Mouse (Mus musculus) thymus, adult 2 months (tissue): ENCODE results near the gene Gal3st2. TPM values are rescaled to one million over a fixed set of nuclear protein-coding genes. Genes with fewer than 3 reads are reported as not detected.
"Not testable (repeated sequence)": the region's sequence is repeated elsewhere in the genome, so short reads cannot be mapped to it uniquely, and the experiment has no call there.

Experiments used
- DNase-seq: peaks from one replicate; pipeline ENCODE4 v3.0.0; 2021
- H3K27ac ChIP-seq: fragments of 200-500 bp; 2 replicates; pipeline ENCODE4 v1.5.1; 2012; ENCODE audit warnings: low read length, control low read depth; ENCODE audit not compliant: control insufficient read depth, insufficient read depth
- H3K27me3 ChIP-seq: fragments of 200-500 bp; 2 replicates; pipeline ENCODE4 v1.6.1; 2012; ENCODE audit warnings: mild to moderate bottlenecking, low read length, moderate library complexity, mixed read lengths; ENCODE audit not compliant: control insufficient read depth, insufficient read depth
- H3K36me3 ChIP-seq: fragments of 200-500 bp; 2 replicates; pipeline ENCODE4 v1.6.1; 2012; ENCODE audit warnings: mild to moderate bottlenecking, low read length, moderate library complexity; ENCODE audit not compliant: control insufficient read depth, insufficient read depth
- H3K4me1 ChIP-seq: fragments of 200-500 bp; replicated peaks from 2 replicates; pipeline ENCODE4 v1.6.1; 2012; ENCODE audit warnings: low read length; ENCODE audit not compliant: control insufficient read depth, insufficient read depth
- H3K4me3 ChIP-seq: fragments of 200-500 bp; 2 replicates; pipeline ENCODE4 v1.5.1; 2012; ENCODE audit warnings: mild to moderate bottlenecking, low read length, control low read depth, moderate library complexity; ENCODE audit not compliant: control insufficient read depth, insufficient read depth
- CTCF ChIP-seq: fragments of 200-500 bp; IDR thresholded peaks from 2 replicates; pipeline ENCODE4 v1.5.1; 2012; ENCODE audit warnings: mild to moderate bottlenecking, control low read depth, low read length, moderate library complexity, borderline replicate concordance; ENCODE audit not compliant: control insufficient read depth, poor library complexity, insufficient read depth; ENCODE audit errors: extremely low read depth
- POLR2A ChIP-seq: fragments of 200-500 bp; IDR thresholded peaks from 2 replicates; pipeline ENCODE4 v1.6.1; 2012; ENCODE audit warnings: mild to moderate bottlenecking, low read length, control low read depth, moderate library complexity; ENCODE audit not compliant: control insufficient read depth, poor library complexity, insufficient read depth; ENCODE audit errors: extremely low read depth
- WGBS: fragments of 180-500 bp; shearing (Covaris S2); methylation state at CpG from one replicate; pipeline ENCODE4 v1.1.7; 2018; 5-methylcytosine and 5-hydroxymethylcytosine counted together
- polyA plus RNA-seq: library from polyadenylated mRNA; depleted of rRNA; stranded (reverse); fragments of >200 nt; gene quantifications from 2 replicates; pipeline ENCODE4 v1.2.3, GENCODE M21; 2012

Gal3st2 gene
- polyA plus RNA-seq, 1 experiment: 2.6 TPM

GRCm38 (mm10) chr1:93825105-93825674 is 35.9 kb upstream of the Gal3st2 start:
- TF ChIP-seq POLR2A: peak; percentile 91
- no peak for TF ChIP-seq CTCF
- no peaks in the 10 kb centered on the region for H3K36me3 ChIP-seq
- peak; percentile 92 for DNase-seq
- peaks cover 13% of the 10 kb centered on the region for H3K4me1 ChIP-seq
- H3K4me3 ChIP-seq: peak overlapping the region; percentile 66
- no peaks in the 10 kb centered on the region for H3K27me3 ChIP-seq
- WGBS: 0% methylated on average over 30 of the region's 30 CpGs
- H3K27ac ChIP-seq: peak overlapping the region; percentile 91

- peak overlapping the region; percentile 33 for H3K4me3 ChIP-seq
- peak; percentile 21 for DNase-seq
- TF ChIP-seq POLR2A (no peak), CTCF (no peak)
- H3K36me3 ChIP-seq: no peaks in the 10 kb centered on the region
- H3K4me1 ChIP-seq: peaks cover 13% of the 10 kb centered on the region
- H3K27me3 ChIP-seq: no peaks in the 10 kb centered on the region
- peak overlapping the region; percentile 91 for H3K27ac ChIP-seq
- 54% methylated on average over 27 of the region's 27 CpGs for WGBS
Observed at GRCm38 (mm10) chr1:93825771-93826539, 35.2 kb upstream of the Gal3st2 start.

GRCm38 (mm10) chr1:93826540-93826835 is 34.6 kb upstream of the Gal3st2 start:
- TF ChIP-seq POLR2A: no peak
- TF ChIP-seq CTCF: no peak
- DNase-seq: no peak
- H3K36me3 ChIP-seq: no peaks in the 10 kb centered on the region
- 96% methylated on average over 9 of the region's 9 CpGs for WGBS
- H3K27me3 ChIP-seq: no peaks in the 10 kb centered on the region
- H3K27ac ChIP-seq: no peak overlapping the region
- no peak overlapping the region for H3K4me3 ChIP-seq
- peaks cover 13% of the 10 kb centered on the region for H3K4me1 ChIP-seq

GRCm38 (mm10) chr1:93832754-93833360 is 28.2 kb upstream of the Gal3st2 start:
- H3K27ac ChIP-seq, H3K4me1 ChIP-seq, H3K36me3 ChIP-seq, DNase-seq, H3K4me3 ChIP-seq, H3K27me3 ChIP-seq: not testable (repeated sequence)
- 83% methylated on average over 2 of the region's 4 CpGs for WGBS

- Histone ChIP-seq H3K4me3 (no peak overlapping the region), H3K27ac (no peak overlapping the region), H3K4me1 (no peaks in the 10 kb centered on the region), H3K27me3 (no peaks in the 10 kb centered on the region), H3K36me3 (peaks cover 6% of the 10 kb centered on the region; the same call in 1 of the 2 replicates)
- no peak for DNase-seq
- TF ChIP-seq POLR2A: no peak
- TF ChIP-seq CTCF: no peak
- 97% methylated on average over 7 of the region's 7 CpGs for WGBS
Observed at GRCm38 (mm10) chr1:93834671-93835150, 26.4 kb upstream of the Gal3st2 start.

GRCm38 (mm10) chr1:93835211-93835610 is 25.9 kb upstream of the Gal3st2 start:
- 100% methylated on average over 4 of the region's 4 CpGs for WGBS
- TF ChIP-seq CTCF: no peak
- TF ChIP-seq POLR2A: no peak
- Histone ChIP-seq H3K4me1 (no peaks in the 10 kb centered on the region), H3K27me3 (no peaks in the 10 kb centered on the region), H3K36me3 (peaks cover 6% of the 10 kb centered on the region; the same call in 1 of the 2 replicates), H3K4me3 (no peak overlapping the region), H3K27ac (no peak overlapping the region)
- no peak for DNase-seq
